Mouse (Mus musculus): ENCODE measurements at regions not wholly inside any gene's neighbourhood (a gene's known extent, or its start where the extent isn't known, plus 50 kb on each side); places are given as distances from the start of the nearest gene placed in this dataset.

- TF ChIP-seq POLR2A (IDR thresholded peaks at IDR 0.05; ENCODE audit: insufficient read length, low read depth) (no peak), USF1 (IDR thresholded peaks at IDR 0.05; ENCODE audit: low read depth) (no peak), SRF (IDR thresholded peaks at IDR 0.05; ENCODE audit: control insufficient read depth, insufficient read length, low read depth) (no peak), CEBPB (IDR thresholded peaks at IDR 0.05; ENCODE audit: insufficient read depth, poor library complexity, severe bottlenecking) (no peak), MAX (IDR thresholded peaks at IDR 0.05; ENCODE audit: low read depth) (no peak)
Observed at GRCm38 (mm10) chr13:6156191-6156590, 294.9 kb downstream of the Klf6 start.

All from myocyte (in vitro differentiated cells).